Mouse (Mus musculus): ENCODE results near the gene Letmd1. TPM values are rescaled to one million over a fixed set of nuclear protein-coding genes. Genes with fewer than 3 reads are reported as not detected.
"Not testable (repeated sequence)": the region's sequence is repeated elsewhere in the genome, so short reads cannot be mapped to it uniquely, and the experiment has no call there.

Gene Letmd1
- 10 to 100 TPM; 55.3 to 63.7 TPM for total RNA-seq (2021)
- long read RNA-seq, experiment 1, transcript Letmd1-201 (9 exons, 2,502 nt) = major isoform, 29 of 77 reads
- long read RNA-seq, experiment 1, transcript Letmd1-206 (9 exons, 1,222 nt) = minor isoform, 14 of 77 reads
- long read RNA-seq, experiment 1, partial matches to known transcripts = 13 of 77 reads
- long read RNA-seq, experiment 1, other reads (novel, unspliced or antisense) = 15 of 77 reads
- long read RNA-seq, experiment 2, transcript Letmd1-206 (9 exons, 1,222 nt) = minor isoform, 13 of 57 reads
- long read RNA-seq, experiment 2, transcript Letmd1-207 (8 exons, 2,266 nt) = minor isoform, 5 of 57 reads
- long read RNA-seq, experiment 2, transcript Letmd1-201 (9 exons, 2,502 nt) = major isoform, 23 of 57 reads
- long read RNA-seq, experiment 2, partial matches to known transcripts = 6 of 57 reads
- long read RNA-seq, experiment 2, other reads (novel, unspliced or antisense) = 10 of 57 reads

- peak; percentile 88 to 92 for DNase-seq (ENCODE audit: low spot score in 2 of 2)
Observed at GRCm38 (mm10) chr15:100468295-100469188, at the start of gene Letmd1. Gene Letmd1, plus strand, starts transcription at chr15:100469023.

DNA sequence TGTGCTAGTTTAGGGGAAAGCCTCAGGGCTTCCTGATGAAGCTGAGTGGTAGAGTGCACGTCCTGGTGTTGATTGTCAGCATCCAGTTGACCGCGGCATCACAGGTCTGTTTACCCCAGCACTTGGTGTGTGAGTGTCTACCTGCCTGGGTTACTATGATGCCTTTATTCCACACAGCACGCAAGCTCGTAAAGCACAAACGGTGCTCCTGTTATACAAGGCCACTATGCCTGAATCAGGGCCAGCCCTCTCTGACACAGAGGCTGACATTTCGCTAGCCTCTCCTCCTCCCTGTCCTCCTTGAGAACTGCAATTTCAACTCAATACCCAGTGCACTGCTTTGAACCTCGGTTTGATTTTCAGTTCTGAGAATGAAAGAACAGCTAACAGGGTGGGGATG, 49.5 kb upstream of the Letmd1 start:
- no peak for DNase-seq (ENCODE audit: low spot score in 2 of 2)

DNA sequence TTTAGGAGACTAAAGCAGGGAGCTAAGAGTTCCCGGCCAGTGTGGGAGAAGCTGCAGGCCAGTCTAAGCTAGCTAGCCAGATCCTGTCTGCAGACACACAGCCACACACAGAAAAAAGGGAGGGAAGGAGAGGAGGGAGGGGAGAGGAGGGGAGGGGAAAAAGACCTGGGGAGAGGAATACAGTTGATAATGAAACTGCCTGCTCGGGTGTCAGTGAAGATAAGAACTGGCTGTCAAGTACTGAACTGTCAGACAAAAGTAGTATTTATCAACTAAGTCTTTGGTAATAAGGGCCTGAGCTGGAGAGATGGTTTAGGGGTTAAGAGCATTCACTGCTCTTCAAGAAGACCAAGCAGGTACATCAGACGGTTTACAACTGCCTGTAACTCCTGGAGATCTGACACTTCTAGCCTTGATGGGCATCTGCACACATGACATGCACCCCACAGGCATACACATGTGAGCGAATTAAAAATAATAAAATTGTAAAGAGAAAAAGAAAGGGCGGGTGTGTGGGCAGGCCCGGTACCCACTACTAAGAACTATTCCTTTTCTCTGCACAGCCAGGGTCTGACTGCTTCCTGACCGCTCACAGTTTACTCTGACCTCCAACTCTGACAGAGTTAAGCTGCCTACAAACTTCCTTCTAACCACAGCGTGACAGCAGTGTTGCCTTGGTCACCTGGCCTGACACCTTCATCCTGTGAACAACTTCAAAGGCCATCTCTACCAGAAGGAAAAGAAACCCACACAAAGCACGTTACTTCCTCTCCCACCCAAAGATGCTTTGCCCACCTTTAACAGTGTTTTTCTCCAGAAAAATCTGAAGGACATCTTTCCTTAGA, 48.7 kb upstream of the Letmd1 start:
- DNase-seq (ENCODE audit: low spot score in 2 of 2) = no peak

- no peak for DNase-seq (ENCODE audit: low spot score in 2 of 2)
Observed at GRCm38 (mm10) chr15:100421059-100421757, 47.6 kb upstream of the Letmd1 start.

- not testable (repeated sequence) for DNase-seq (ENCODE audit: low spot score in 2 of 2)
Observed at GRCm38 (mm10) chr15:100421758-100422197, 47.0 kb upstream of the Letmd1 start, which contains the start of gene Gm5475. Gene Gm5475, plus strand, starts transcription at chr15:100422147.

DNA sequence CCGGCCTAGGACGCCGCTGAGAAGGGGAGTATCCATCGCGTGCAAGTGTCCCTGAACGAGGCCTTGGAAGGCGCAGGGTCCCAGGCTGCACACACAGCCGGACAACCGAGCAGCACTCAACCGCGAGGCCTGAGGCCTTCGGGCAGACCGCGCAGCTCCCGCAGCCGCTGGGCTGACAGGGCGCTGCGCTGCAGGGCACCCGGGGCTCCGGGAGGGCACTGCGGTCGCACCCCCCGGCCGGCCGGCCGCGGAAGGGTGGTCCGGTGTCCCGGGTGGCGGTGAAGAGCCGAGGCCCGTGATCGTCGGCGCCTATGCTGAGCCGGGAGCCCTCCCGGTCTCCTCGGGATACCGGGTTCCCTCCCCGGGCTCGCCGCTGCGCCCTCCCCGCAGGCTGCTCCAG, 46.3 kb upstream of the Letmd1 start:
- no peak for DNase-seq (ENCODE audit: low spot score in 2 of 2)

GRCm38 (mm10) chr15:100422899-100423860, 45.6 kb upstream of the Letmd1 start:
- peak; percentile 94 to 96 for DNase-seq (ENCODE audit: low spot score in 2 of 2)

- DNase-seq (ENCODE audit: low spot score in 2 of 2) = no peak
Observed at GRCm38 (mm10) chr15:100423916-100424315, 44.9 kb upstream of the Letmd1 start.

DNA sequence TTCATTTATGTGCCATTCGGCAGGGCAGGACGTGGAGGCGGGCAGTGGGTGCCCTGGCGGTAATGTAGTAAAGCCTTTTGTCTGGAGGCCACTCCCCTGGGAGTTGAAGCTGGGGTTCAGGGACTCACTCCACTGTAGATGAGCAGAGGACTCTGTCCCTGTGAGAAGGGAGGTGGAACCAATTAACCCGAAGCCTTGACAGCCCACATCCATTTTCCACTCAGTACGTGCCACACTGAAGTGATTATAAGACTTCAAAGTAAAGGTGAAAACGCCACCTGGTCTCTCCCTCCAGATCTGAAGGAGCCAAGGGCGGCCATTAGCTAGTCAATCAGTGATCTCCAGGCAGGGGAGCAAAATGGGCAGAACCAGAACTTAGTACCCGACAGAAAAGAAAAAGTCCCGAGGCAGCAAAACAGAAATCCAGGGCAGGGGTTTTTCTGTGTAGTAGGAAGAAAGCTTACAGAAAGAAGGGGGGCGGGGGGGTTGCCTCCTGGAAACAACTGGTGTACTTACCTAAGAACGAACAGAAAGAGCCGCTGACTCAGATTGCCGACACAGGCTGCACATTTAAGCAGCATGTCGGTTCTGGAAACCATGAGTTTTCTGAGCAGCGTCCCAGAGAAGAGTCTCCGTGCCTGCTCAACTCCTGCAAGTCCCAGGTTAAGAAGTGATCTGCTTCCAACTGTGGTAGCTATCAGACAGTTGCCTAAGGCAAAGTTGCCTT, 44.3 kb upstream of the Letmd1 start, which contains the start of gene Slc11a2:
Gene Slc11a2, minus strand, starts transcription at position 677 of the 727 bp plus-strand sequence.
- no peak for DNase-seq (ENCODE audit: low spot score in 2 of 2)

DNA sequence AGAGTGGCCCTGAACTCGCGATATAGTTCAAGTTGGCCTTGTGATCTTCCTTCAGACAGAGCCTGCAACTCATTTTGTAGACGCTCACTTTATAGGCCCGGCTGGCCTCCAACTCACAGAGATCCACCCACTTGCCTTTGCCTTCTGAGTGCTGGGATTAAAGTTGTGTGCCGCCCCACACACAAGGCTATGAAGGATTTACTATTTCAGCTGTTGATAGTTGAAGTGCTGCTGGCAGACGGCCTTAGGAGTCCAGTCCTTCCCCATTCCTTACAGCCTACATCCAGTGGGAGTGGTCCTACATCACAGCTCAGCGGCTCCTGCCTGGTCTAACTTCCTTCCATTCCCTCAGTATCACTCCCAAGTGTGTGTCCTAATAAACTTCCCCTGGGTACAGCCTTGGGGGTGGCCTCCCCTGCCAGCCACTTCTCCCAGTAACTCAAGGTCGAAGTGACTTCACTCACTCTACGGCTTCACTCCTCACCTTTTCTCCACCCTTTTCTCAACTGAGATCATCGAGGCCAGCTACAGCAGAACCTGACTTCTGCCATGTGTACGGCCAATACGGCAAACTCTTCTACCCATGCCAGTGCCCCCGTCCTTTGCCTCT, 40.4 kb upstream of the Letmd1 start:
- no peak for DNase-seq (ENCODE audit: low spot score in 2 of 2)

DNA sequence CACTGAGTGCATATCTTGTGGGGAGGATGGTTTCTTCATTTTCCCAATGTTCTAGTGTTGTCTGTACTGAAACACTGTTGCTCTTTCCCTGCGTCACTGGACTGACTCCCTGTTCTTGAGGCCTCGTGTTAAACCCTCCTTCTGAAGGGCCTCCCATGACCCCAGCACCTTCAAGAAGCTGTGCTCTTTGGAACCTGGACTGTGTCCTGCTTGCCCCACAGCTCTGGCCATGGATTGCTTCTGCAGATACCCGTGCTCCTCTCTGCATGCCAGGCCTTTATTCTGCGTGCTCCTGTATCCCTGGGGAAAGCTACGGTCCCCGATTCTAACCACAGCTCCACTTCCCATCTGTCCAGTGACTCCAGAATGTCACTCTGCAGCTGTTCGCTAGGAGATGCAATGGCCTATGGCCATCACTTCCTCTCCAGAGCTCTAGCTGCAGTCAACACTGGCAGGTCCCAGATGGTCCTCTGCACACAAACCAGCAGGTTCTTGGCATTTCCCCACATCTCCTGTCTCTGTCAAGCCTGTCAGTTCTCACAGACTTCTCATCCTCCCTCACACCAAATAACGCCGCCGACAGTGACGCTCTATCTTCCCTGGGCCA, 38.8 kb upstream of the Letmd1 start:
- no peak for DNase-seq (ENCODE audit: low spot score in 2 of 2)

DNA sequence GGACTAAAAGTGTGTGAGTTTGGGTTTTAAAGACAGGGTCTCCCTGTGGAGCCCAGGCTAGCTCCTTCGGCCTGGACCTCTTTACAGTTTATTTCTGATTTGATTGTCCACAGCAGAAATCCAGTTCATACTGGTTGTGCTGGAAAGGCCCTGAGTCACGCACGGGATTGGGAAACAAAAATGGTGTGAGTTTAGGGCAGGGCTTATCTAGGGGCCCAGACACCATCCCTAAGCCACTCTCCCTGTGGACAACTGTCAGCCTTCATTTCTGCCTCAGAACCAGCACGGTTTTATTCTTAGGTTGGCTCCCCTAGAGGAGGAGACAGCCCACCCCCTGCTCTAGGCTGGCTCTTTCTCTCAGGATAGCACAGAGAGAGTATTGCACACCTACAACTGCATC, 35.6 kb upstream of the Letmd1 start:
- DNase-seq (ENCODE audit: low spot score in 2 of 2) = no peak

DNA sequence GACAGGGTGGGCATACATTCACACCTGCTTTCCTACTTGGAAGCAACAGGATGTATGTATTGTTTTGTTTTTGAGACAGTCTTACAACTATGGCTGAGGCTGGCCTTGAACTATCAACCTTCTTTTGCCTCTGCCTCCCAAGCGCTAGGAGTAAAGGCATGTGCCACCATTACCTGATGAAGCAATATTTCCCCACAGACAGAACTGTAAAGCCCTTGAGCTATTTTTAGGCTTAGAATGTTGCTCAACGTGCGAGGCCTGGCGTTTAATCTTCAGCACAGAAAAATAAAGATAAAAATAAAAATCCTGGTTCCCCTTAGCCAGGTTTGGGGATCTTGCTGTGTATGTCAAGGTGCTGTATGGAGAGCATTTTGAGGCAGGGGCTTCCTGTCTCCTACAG, 32.7 kb upstream of the Letmd1 start:
- DNase-seq (ENCODE audit: low spot score in 2 of 2) = no peak

GRCm38 (mm10) chr15:100436518-100436917, 32.3 kb upstream of the Letmd1 start:
- DNase-seq (ENCODE audit: low spot score in 2 of 2) = no peak

DNA sequence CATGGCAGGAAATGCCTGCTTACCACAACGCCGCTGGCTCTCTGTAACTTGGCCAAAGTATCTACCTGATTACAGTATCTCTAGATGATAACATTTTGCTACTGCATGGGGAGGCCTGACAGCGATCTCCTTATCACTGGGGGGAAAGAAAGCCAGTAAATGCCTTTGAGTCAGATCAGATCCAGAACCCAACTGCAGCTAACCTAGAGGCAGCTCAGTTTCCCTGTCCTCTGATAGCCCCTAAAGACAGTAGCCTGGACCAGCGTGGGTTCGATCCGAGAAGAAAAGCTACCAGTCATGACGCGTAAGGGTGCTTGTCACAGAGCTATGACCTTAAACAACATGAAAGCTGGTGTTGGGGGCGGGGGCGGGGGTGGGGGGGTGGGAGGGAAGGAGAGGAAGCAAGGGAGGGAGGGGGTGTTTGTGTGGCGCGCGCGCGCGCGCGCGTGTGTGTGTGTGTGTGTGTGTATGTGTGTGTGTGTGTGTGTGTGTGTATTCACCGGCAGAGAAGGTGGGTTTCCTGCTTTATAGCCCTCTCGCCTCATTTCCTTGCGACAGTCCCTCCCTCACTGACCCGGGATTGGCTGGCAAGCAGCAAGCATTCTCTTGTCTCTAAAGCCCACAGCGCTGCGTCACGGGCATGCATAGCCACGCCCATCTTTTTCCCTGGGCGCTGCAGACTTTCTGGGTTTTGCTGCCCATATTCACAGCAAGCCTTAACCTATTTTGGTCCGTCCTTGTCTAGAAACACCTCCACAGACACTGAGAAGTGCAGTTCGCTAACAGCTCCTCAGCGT, 25.5 kb upstream of the Letmd1 start:
- DNase-seq (ENCODE audit: low spot score in 2 of 2) = peak; percentile 78 to 84

DNA sequence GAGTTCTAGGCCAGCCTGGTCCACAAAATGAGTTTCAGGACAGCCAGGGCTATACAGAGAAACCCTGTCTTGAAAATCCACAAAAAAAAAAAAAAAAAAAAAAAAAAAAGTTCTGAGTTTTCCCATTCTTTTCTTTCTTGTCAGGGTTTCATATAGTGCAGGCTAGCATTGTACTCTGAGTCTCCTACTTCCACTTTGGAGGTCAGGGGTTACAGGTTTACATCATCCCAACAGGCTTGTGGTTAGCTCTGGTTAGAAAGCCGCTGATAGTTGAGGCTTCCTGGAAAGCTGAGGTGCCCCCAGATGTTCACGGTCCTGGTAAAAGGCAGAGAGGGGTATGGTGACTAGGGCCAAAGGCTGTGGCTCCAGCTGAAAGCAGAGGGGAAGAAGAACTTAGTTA, 21.9 kb upstream of the Letmd1 start:
- no peak for DNase-seq (ENCODE audit: low spot score in 2 of 2)

DNA sequence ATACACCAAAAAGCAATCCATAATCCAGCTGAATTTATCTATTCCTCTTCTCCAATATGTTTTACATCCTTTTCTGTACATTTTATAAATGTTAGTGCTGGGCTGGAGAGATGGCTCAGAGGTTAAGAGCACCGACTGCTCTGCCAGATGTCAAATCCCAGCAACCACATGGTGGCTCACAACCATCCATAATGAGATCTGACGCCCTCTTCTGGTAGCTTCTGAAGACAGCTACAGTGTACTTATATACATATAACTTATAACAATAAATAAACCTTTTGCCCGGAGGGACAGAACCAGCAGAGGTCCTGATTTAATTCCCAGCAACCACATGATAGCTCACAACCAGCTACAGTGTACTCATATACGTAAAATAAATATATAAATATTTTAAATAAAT, 20.3 kb upstream of the Letmd1 start:
- no peak for DNase-seq (ENCODE audit: low spot score in 2 of 2)

All from left cerebral cortex, adult 18-20 months (tissue).